In the genomic region with DNA sequence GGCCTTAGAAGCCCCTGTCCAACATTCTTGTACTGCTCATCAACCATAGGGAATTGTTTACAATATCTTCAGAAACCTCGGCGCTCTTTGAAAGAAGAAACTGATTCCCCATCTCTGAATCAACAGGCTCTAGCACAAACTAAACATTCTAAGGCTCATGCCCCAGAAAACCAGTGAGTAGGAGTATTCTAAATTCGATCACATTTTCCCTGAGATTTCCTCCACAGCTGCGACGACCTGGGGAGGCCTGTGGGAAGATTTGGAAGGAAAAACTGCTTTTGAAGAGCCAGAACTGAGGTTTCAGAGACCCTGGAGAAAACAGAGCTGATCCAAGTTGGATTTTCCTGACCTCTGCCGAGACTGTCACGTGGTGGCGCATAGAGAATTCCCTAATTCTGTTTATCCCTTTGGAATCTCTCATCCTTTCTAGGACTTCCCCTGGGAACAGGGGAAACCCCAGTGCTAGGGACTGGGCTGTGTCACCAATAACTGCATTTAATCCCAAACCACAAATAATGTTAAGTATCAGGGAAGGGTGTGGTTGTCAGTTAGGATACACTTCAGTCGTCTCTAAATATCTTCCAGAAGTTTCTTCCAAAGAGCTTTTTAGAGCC, we compare ENCODE assay signal across 7 mouse cellular contexts. TPM values are rescaled to one million over a fixed set of nuclear protein-coding genes. Genes with fewer than 3 reads are reported as not detected.
A peak's percentile ranks its signal among the peaks of the same experiment; 100 is the strongest.
DNase-seq lines count a peak whose midpoint lies in the region; ATAC-seq lines count a peak whose summit lies in the region.

No protein-coding gene starts in this region.

- peaks cover 7% of the 10 kb centered on the region; the same call in 1 of the 2 replicates for H3K4me1 ChIP-seq in midbrain, embryonic 14.5 days (ENCODE audit: control insufficient read depth, insufficient read depth, low read length)
- no peaks in the 10 kb centered on the region for H3K4me1 ChIP-seq in midbrain, embryonic 11.5 days (ENCODE audit: control insufficient read depth, insufficient read depth, low read length)
- peaks cover 29% of the 10 kb centered on the region for H3K4me1 ChIP-seq in kidney, embryonic 16.5 days (ENCODE audit: insufficient read depth, low read length)
- peaks cover 19% of the 10 kb centered on the region for H3K4me1 ChIP-seq in stomach, embryonic 16.5 days (ENCODE audit: control insufficient read depth, insufficient read depth, low read length)

- no peaks in the 10 kb centered on the region for H3K36me3 ChIP-seq in midbrain, embryonic 14.5 days (ENCODE audit: control insufficient read depth, insufficient read depth, low read length)
- no peaks in the 10 kb centered on the region for H3K36me3 ChIP-seq in midbrain, embryonic 11.5 days (ENCODE audit: control insufficient read depth, insufficient read depth, low read length)
- H3K36me3 ChIP-seq in kidney, embryonic 16.5 days (ENCODE audit: insufficient read depth, low read length) = no peaks in the 10 kb centered on the region
- H3K36me3 ChIP-seq in stomach, embryonic 16.5 days (ENCODE audit: control insufficient read depth, insufficient read depth, low read length) = no peaks in the 10 kb centered on the region

- no peak for ATAC-seq in midbrain, embryonic 14.5 days (ENCODE audit: low FRiP score, low TSS enrichment)
- ATAC-seq in midbrain, embryonic 11.5 days (ENCODE audit: low FRiP score) = no peak
- ATAC-seq in kidney, embryonic 16.5 days (ENCODE audit: low FRiP score, low TSS enrichment) = no peak
- no peak for ATAC-seq in stomach, embryonic 16.5 days (ENCODE audit: insufficient read depth, low FRiP score)

- 66% methylated on average over 9 of the region's 9 CpGs for WGBS in midbrain, embryonic 14.5 days
- WGBS in midbrain, embryonic 11.5 days = 64% methylated on average over 9 of the region's 9 CpGs
- 51% methylated on average over 9 of the region's 9 CpGs for WGBS in kidney, embryonic 16.5 days
- 45% methylated on average over 9 of the region's 9 CpGs for WGBS in stomach, embryonic 16.5 days

- no peak overlapping the region for H3K27ac ChIP-seq in midbrain, embryonic 14.5 days (replicated peaks; ENCODE audit: low read depth, low read length)
- no peak overlapping the region for H3K27ac ChIP-seq in midbrain, embryonic 11.5 days (ENCODE audit: low read depth, low read length)
- no peak overlapping the region; the same call in 1 of the 2 replicates for H3K27ac ChIP-seq in kidney, embryonic 16.5 days (ENCODE audit: low read length)
- peak overlapping the region; percentile 95 for H3K27ac ChIP-seq in stomach, embryonic 16.5 days (ENCODE audit: low read length)

- H3K4me2 ChIP-seq in midbrain, embryonic 14.5 days (ENCODE audit: low read length) = peak overlapping the region; percentile 96; the same call in 1 of the 2 replicates
- H3K4me2 ChIP-seq in midbrain, embryonic 11.5 days = no peak overlapping the region
- peak overlapping the region; percentile 82 for H3K4me2 ChIP-seq in kidney, embryonic 16.5 days (replicated peaks; ENCODE audit: low read depth, low read length)
- H3K4me2 ChIP-seq in stomach, embryonic 16.5 days (ENCODE audit: low read depth, low read length) = peak overlapping the region; percentile 59

- H3K4me3 ChIP-seq in midbrain, embryonic 14.5 days (replicated peaks; ENCODE audit: low read depth, low read length) = no peak overlapping the region
- no peak overlapping the region for H3K4me3 ChIP-seq in midbrain, embryonic 11.5 days (ENCODE audit: low read depth, low read length)
- H3K4me3 ChIP-seq in kidney, embryonic 16.5 days (ENCODE audit: low read length) = no peak overlapping the region
- peak overlapping the region; percentile 69 for H3K4me3 ChIP-seq in stomach, embryonic 16.5 days (replicated peaks; ENCODE audit: low read length)

- H3K9ac ChIP-seq in midbrain, embryonic 14.5 days (replicated peaks; ENCODE audit: low read length) = no peak overlapping the region
- H3K9ac ChIP-seq in midbrain, embryonic 11.5 days (ENCODE audit: low read length) = no peak overlapping the region
- no peak overlapping the region for H3K9ac ChIP-seq in kidney, embryonic 16.5 days (replicated peaks; ENCODE audit: low read length)
- H3K9ac ChIP-seq in stomach, embryonic 16.5 days (ENCODE audit: low read length) = peak overlapping the region; percentile 18; the same call in 1 of the 2 replicates

- H3K27me3 ChIP-seq in midbrain, embryonic 14.5 days (ENCODE audit: control insufficient read depth, insufficient read depth, low read length) = peaks cover 6% of the 10 kb centered on the region; the same call in 1 of the 2 replicates
- H3K27me3 ChIP-seq in midbrain, embryonic 11.5 days (ENCODE audit: control insufficient read depth, insufficient read depth, low read length) = 0 out of 2 replicates have a peak, but pooled peaks cover 2% of the 10 kb centered on the region
- H3K27me3 ChIP-seq in kidney, embryonic 16.5 days (ENCODE audit: insufficient read depth, low read length) = no peaks in the 10 kb centered on the region
- H3K27me3 ChIP-seq in stomach, embryonic 16.5 days (ENCODE audit: control insufficient read depth, insufficient read depth, low read length) = no peaks in the 10 kb centered on the region

- H3K9me3 ChIP-seq in midbrain, embryonic 14.5 days (ENCODE audit: control insufficient read depth, low read length) = no peaks in the 10 kb centered on the region
- no peaks in the 10 kb centered on the region for H3K9me3 ChIP-seq in midbrain, embryonic 11.5 days (ENCODE audit: control insufficient read depth, low read length)
- no peaks in the 10 kb centered on the region for H3K9me3 ChIP-seq in kidney, embryonic 16.5 days (ENCODE audit: low read length)
- no peaks in the 10 kb centered on the region for H3K9me3 ChIP-seq in stomach, embryonic 16.5 days (replicated peaks; ENCODE audit: control insufficient read depth, low read length)

- no peak for DNase-seq in midbrain, embryonic 14.5 days
- DNase-seq in midbrain, embryonic 11.5 days (ENCODE audit: low spot score, missing footprints) = no peak
- DNase-seq in heart, adult 8-10 months (ENCODE audit: low spot score) = peak; percentile 53
- DNase-seq in embryo, embryonic 10.5 days (ENCODE audit: low spot score) = no peak
- no peak for DNase-seq in Muller cell, postnatal 12 days (ENCODE audit: inconsistent ontology term)

RNA-seq across cellular contexts. Expression of a gene that starts 1.0 kb away (rescaled TPM):
- 67.9 and 86.5 TPM in 2 replicates for polyA plus RNA-seq in midbrain, embryonic 14.5 days (2014; fragmentation: Nextera tagmentation; extraction: Ambion mirVana)
- 181 and 187 TPM in 2 replicates for polyA plus RNA-seq in midbrain, embryonic 11.5 days (2014; fragmentation: Nextera tagmentation; extraction: Ambion mirVana)
- total RNA-seq in heart, adult 8-10 months (2022) = 10 to 100 TPM; 50.9 to 79.4 (median 56.8) TPM
- polyA plus RNA-seq in kidney, embryonic 16.5 days (2015; fragmentation: Nextera tagmentation; extraction: Ambion mirVana) = 487 TPM in 2 replicates
- polyA plus RNA-seq in stomach, embryonic 16.5 days (2015; fragmentation: Nextera tagmentation; extraction: Ambion mirVana) = 575 and 603 TPM in 2 replicates

RNA-seq across cellular contexts. Expression of a gene that starts 33.6 kb away (rescaled TPM):
- 94.0 and 157 TPM in 2 replicates for polyA plus RNA-seq in midbrain, embryonic 14.5 days (2014; fragmentation: Nextera tagmentation; extraction: Ambion mirVana)
- 351 and 358 TPM in 2 replicates for polyA plus RNA-seq in midbrain, embryonic 11.5 days (2014; fragmentation: Nextera tagmentation; extraction: Ambion mirVana)
- 10 to 100 TPM; 59.3 to 66.7 (median 61.4) TPM for total RNA-seq in heart, adult 8-10 months (2022)
- polyA plus RNA-seq in kidney, embryonic 16.5 days (2015; fragmentation: Nextera tagmentation; extraction: Ambion mirVana) = 1,206 and 1,400 TPM in 2 replicates
- polyA plus RNA-seq in stomach, embryonic 16.5 days (2015; fragmentation: Nextera tagmentation; extraction: Ambion mirVana) = 2,104 and 2,339 TPM in 2 replicates
